Mouse (Mus musculus): ENCODE results near the gene Slc6a19.
"Not testable (repeated sequence)": the region's sequence is repeated elsewhere in the genome, so short reads cannot be mapped to it uniquely, and the experiment has no call there.

Gene Slc6a19

DNA sequence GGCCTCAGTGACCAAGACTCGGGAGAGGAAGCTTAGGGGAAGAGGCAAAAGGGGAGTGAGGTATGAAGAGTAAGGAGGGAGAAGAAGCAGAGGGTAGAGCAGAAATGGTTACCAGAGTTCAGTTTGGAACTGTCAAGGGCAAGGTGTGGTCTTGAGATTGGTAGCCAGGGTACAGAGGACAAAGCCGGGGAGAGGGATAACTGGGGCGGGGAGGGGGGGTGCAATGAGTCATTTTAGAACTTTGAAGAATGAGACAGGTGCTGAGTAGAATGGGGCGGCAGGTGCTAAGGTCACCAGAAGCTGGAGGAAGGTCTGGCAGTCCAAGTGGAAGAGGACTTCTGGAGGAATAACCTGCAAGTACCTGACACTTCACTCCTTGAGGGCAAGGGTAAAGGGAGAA, 8.5 kb upstream of the Slc6a19 start:
- in situ Hi-C loops (cut with MboI), result no loop called here

GRCm38 (mm10) chr13:73712228-73712627, 7.6 kb upstream of the Slc6a19 start:
- in situ Hi-C loops (cut with MboI), result no loop called here

DNA sequence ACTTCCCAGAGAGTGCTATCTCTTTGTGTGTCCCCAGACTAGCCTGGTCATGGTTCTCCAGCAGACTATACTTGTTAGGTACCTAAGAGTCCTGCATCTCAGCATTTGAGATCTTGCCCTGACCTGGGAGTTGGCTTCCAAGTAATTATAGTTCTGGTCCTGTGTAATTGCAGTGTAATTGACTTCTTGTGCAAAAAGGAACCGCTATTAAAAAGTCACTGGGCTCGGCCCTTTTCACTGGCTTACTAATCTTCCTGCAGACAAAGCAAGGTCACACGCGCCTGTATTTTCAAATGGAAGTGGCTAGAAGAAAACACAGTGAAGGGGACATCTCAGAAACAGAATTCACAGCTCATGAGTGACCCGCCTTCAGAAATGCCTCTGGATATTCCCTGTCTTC, 7.1 kb upstream of the Slc6a19 start:
- in situ Hi-C loops (cut with MboI), result no loop called here

GRCm38 (mm10) chr13:73711221-73711620, 6.6 kb upstream of the Slc6a19 start:
- in situ Hi-C loops (cut with MboI), result no loop called here

GRCm38 (mm10) chr13:73709491-73709890, 4.8 kb upstream of the Slc6a19 start:
- in situ Hi-C loops (cut with MboI), result no loop called here

DNA sequence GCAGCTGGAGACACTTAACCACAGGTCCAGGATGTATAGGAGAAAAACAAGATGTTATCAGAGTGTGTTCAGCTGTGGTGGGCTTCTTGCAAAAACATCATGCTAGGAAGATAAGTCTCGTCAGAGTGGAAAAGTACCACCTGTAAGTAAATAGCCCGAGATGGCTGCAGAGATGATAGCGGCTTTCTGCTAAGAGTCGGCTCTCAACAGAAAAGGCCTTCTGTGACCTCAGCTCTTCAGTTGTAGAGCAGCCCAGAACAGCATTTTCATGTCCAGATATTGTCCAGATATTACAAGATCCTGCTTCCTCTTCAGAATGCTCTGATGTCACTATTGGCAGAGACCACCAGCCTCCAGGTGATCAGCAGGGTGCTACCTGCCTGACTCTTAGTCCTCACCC, 1.2 kb downstream of the Slc6a19 start:
- in situ Hi-C loops (cut with MboI), result not testable (repeated sequence)

DNA sequence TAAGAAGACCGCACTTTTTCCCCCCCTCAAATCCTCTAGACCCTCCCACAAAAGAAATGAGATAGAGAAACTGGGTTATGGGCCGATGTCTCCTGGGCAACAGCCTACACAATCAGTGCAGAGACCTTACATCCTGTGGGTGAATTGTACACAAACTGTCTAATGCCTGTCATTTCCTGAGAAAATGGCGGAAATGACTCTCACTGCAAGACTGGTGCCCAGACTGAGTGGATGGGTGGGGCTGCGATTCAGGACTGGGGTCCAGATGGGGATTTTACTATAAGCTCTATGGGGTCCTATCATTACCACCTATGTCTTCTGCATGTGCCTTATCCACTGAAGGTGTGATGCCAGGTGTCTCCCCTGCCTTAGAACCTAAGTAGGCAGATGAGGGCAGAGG, 1.9 kb downstream of the Slc6a19 start:
- in situ Hi-C loops (cut with MboI), result no loop called here

GRCm38 (mm10) chr13:73701161-73701883, 3.3 kb downstream of the Slc6a19 start:
- in situ Hi-C loops (cut with MboI), result no loop called here

GRCm38 (mm10) chr13:73700554-73700953, 4.1 kb downstream of the Slc6a19 start:
- in situ Hi-C loops (cut with MboI), result no loop called here

- in situ Hi-C loops (cut with MboI), result no loop called here
Observed at GRCm38 (mm10) chr13:73699714-73700113, 5.0 kb downstream of the Slc6a19 start.

DNA sequence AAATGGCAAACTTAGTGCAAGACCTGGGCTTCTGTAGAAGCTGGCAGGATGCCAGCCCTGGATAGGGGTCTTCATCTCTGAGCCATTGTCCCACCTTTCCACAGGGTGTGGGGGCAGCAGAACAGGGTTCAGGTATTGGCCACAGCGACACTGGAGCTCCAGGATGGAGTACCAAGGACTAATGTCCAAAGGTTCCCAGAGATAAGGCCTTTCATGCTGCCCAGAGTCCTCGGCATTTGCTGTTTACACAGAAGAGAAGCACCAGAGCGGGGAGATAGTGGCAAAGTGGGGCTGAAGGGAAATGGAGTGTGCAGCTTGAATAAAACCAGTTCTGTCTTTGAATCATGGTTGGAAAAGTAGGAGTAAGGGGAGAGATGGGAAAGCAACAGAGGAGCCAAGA, 8.1 kb downstream of the Slc6a19 start:
- in situ Hi-C loops (cut with MboI), result no loop called here

- in situ Hi-C loops (cut with MboI), result no loop called here
Observed at GRCm38 (mm10) chr13:73694972-73695371, 9.7 kb downstream of the Slc6a19 start.

DNA sequence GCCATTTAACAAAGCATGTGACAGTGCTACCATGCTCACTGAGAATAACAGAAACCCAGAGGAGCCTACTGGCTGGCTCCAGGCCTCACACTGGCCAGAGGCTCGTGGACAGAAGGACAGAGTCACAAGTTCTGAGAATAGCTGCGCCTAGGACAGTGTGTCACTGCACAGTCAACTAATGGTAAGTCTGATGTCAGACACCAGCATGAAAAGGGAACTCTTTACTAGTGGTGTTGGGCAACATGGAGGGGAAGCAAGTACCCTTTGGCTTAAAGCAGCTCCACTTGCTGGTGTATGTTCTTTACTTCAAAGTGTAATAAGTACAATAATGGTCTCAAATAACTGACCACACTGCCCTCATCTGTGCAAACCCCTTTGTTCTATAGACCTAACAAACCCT, 11.3 kb downstream of the Slc6a19 start:
- in situ Hi-C loops (cut with MboI), result no loop called here

GRCm38 (mm10) chr13:73692249-73692868, 12.3 kb downstream of the Slc6a19 start:
- in situ Hi-C loops (cut with MboI), result no loop called here

GRCm38 (mm10) chr13:73688934-73689333, 15.7 kb downstream of the Slc6a19 start:
- in situ Hi-C loops (cut with MboI), result no loop called here

GRCm38 (mm10) chr13:73687601-73688000, 17.1 kb downstream of the Slc6a19 start:
- in situ Hi-C loops (cut with MboI), result no loop called here

GRCm38 (mm10) chr13:73685502-73685901, 19.2 kb downstream of the Slc6a19 start:
- in situ Hi-C loops (cut with MboI), result no loop called here

- in situ Hi-C loops (cut with MboI), result no loop called here
Observed at GRCm38 (mm10) chr13:73684412-73684811, 20.3 kb downstream of the Slc6a19 start.

DNA sequence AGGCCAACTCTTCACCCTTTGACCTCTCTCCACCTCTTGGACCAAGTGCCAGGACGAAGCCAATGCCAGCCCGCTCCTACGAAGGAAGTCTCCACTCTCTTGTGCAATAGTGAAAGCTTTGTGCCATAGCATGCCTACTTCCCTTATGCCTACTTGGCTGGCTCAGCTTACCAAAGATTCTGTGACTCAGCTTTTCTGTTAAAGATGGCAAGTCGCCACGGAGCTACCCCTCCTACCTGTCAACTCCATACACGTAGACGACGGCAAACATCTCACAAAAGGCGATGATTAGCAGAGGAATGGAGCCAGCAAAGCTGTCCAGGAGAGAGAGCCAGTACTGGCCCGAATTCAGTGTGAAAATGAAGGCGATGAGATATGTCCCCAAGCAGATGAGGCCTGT, 21.0 kb downstream of the Slc6a19 start:
- in situ Hi-C loops (cut with MboI), result no loop called here

GRCm38 (mm10) chr13:73682226-73682625, 22.4 kb downstream of the Slc6a19 start:
- in situ Hi-C loops (cut with MboI), result no loop called here

DNA sequence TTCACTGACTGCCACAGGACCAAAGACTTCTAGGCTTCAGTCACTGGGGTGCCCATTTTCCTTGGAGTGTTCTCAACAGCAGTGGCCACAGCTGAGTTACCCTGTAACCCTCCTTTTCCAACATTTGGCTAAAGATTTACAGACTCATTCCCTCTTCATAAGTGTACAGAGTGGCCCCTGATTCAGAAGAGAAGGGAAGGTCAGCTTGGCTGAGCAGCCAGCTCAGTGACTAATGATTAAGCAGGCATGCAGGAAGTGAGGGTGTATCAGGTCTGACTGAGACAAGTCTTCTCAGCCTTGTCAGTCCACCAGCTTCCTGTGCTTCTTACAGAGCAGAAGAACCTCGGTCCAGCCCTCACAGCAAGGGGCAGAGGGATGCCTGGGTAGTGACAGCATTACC, 24.3 kb downstream of the Slc6a19 start:
- in situ Hi-C loops (cut with MboI), result no loop called here

- in situ Hi-C loops (cut with MboI), result no loop called here
Observed at GRCm38 (mm10) chr13:73679311-73679710, 25.4 kb downstream of the Slc6a19 start.

DNA sequence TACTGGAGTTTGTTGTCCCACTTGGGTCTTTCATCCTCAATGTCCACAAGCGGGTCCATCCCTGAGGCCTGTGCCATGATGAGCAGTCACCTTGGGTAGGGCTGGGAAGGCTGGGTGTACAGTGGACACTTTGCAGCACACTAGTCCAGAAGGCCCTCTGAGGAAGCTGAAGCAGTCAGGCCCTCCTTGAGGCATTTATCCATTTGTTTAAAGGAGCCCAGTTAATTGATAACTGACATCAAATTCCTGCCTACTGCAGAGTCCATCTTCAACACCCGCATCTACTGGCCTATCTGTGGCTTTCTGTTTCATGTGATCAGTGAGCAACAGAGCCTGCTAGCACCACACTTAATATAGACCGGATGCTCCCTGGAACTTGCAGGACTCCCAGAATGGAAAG, 26.8 kb downstream of the Slc6a19 start, which contains the start of gene Slc6a18:
Gene Slc6a18, minus strand, starts transcription at position 171 of the 400 bp plus-strand sequence.
- in situ Hi-C loops (cut with MboI), result no loop called here

- in situ Hi-C loops (cut with MboI), result no loop called here
Observed at GRCm38 (mm10) chr13:73675161-73675560, 29.5 kb downstream of the Slc6a19 start.
